Mouse (Mus musculus): ENCODE results near the gene Rexo5. TPM values are rescaled to one million over a fixed set of nuclear protein-coding genes. Genes with fewer than 3 reads are reported as not detected.

Gene Rexo5
- total and polyA plus RNA-seq, 2 experiments from 2014 or later: 3.5 to 4.5 TPM

DNA sequence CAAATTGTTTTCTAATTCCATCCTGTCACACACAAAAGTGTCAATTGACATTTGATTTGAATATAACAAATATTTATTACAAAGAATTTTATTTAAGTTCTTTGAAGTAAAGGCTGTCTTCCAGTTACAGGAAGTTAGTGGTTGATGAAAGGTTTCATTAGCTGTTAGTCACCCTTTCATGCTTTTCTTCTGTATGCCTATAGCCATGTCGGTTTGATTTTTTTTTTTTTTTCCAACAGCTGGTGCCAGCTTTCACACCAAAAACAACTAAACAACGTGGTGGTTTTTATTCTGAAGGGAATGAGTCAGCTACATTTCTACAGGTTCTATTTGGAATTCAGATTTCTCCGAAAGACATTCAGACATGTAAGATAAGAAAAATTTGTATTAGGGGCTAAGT, 7.2 kb downstream of the Rexo5 start:
- DNase-seq (ENCODE audit: low spot score) (no peak), ATAC-seq (ENCODE audit: insufficient read depth, low read depth) (no peak)
- no peaks in the 10 kb centered on the region for H3K4me1 ChIP-seq (ENCODE audit: control insufficient read depth, insufficient read depth)
- H3K27ac ChIP-seq (ENCODE audit: low read depth): no peak overlapping the region
- no peak overlapping the region for H3K4me3 ChIP-seq (ENCODE audit: low read depth, low read length)
- H3K9me3 ChIP-seq (replicated peaks; ENCODE audit: control insufficient read depth, low read length): no peaks in the 10 kb centered on the region
- H3K36me3 ChIP-seq (replicated peaks; ENCODE audit: control insufficient read depth, insufficient read depth, low read length): 0 out of 2 replicates have a peak, but pooled peaks cover 7% of the 10 kb centered on the region
- TF ChIP-seq EP300 (IDR thresholded peaks at IDR 0.05; ENCODE audit: low read depth) (no peak), CTCF (IDR thresholded peaks at IDR 0.05; ENCODE audit: low read depth) (no peak)
- H3K4me2 ChIP-seq (ENCODE audit: low read depth, low read length): no peak overlapping the region
- H3K27me3 ChIP-seq (ENCODE audit: control insufficient read depth, insufficient read depth, low read length): no peaks in the 10 kb centered on the region
- no peak overlapping the region for H3K9ac ChIP-seq (replicated peaks; ENCODE audit: low read depth, low read length)
- 78% methylated on average over 3 of the region's 3 CpGs for WGBS

DNA sequence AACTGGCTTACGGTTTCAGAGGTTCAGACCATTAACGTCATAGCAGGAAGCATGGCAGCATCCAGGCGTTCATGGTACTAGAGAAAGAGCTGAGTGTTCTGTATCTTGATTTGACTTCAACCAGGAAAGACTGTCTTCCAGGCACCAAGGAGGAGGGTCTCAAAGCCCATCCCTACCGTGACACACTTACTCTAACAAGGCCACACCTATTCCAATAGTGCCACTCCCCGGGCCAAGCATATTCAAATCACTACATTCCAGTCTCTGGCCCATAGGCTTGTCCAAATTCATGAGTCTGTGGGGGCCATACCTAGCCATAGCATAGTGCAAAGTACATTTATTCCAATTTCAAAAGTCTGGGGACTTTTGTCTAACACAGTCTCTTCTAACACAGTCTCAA, 13.6 kb downstream of the Rexo5 start:
- DNase-seq (ENCODE audit: low spot score): no peak
- Histone ChIP-seq H3K4me3 (ENCODE audit: low read depth, low read length) (no peak overlapping the region), H3K36me3 (replicated peaks; ENCODE audit: control insufficient read depth, insufficient read depth, low read length) (peaks cover 17% of the 10 kb centered on the region; the same call in 1 of the 2 replicates), H3K9me3 (replicated peaks; ENCODE audit: control insufficient read depth, low read length) (no peaks in the 10 kb centered on the region), H3K4me1 (ENCODE audit: control insufficient read depth, insufficient read depth) (no peaks in the 10 kb centered on the region), H3K9ac (replicated peaks; ENCODE audit: low read depth, low read length) (no peak overlapping the region), H3K4me2 (ENCODE audit: low read depth, low read length) (no peak overlapping the region), H3K27me3 (ENCODE audit: control insufficient read depth, insufficient read depth, low read length) (no peaks in the 10 kb centered on the region), H3K27ac (ENCODE audit: low read depth) (no peak overlapping the region)
- no peak for ATAC-seq (ENCODE audit: insufficient read depth, low read depth)
- 91% methylated on average over 5 of the region's 5 CpGs for whole genome bisulfite sequencing
- TF ChIP-seq EP300 (IDR thresholded peaks at IDR 0.05; ENCODE audit: low read depth) (no peak), CTCF (IDR thresholded peaks at IDR 0.05; ENCODE audit: low read depth) (no peak)

DNA sequence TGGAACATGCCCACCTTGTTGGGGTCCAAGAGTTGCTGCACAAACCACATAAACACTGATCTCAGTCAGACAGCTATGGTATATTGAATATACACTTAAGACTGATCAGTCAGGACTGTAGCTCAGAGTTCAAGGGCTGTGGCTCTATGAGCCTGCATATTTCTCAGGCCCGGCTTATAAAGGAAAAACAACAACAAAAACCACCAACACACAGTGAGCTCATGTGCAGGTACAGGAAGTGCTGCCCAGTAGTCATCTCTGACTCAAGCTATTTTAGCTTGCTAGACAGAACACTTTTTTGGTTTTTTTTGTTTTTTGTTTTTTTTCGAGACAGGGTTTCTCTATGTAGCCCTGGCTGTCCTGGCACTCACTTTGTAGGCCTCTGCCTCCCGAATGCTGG, 14.9 kb downstream of the Rexo5 start:
- Histone ChIP-seq H3K4me1 (ENCODE audit: control insufficient read depth, insufficient read depth) (no peaks in the 10 kb centered on the region), H3K36me3 (replicated peaks; ENCODE audit: control insufficient read depth, insufficient read depth, low read length) (peaks cover 20% of the 10 kb centered on the region; the same call in 1 of the 2 replicates), H3K4me3 (ENCODE audit: low read depth, low read length) (no peak overlapping the region), H3K9me3 (replicated peaks; ENCODE audit: control insufficient read depth, low read length) (no peaks in the 10 kb centered on the region), H3K9ac (replicated peaks; ENCODE audit: low read depth, low read length) (no peak overlapping the region), H3K27me3 (ENCODE audit: control insufficient read depth, insufficient read depth, low read length) (no peaks in the 10 kb centered on the region), H3K4me2 (ENCODE audit: low read depth, low read length) (no peak overlapping the region), H3K27ac (ENCODE audit: low read depth) (no peak overlapping the region)
- TF ChIP-seq CTCF (IDR thresholded peaks at IDR 0.05; ENCODE audit: low read depth) (no peak), EP300 (IDR thresholded peaks at IDR 0.05; ENCODE audit: low read depth) (no peak)
- DNase-seq (ENCODE audit: low spot score): no peak
- WGBS: 86% methylated on average over 3 of the region's 3 CpGs
- ATAC-seq (ENCODE audit: insufficient read depth, low read depth): no peak

DNA sequence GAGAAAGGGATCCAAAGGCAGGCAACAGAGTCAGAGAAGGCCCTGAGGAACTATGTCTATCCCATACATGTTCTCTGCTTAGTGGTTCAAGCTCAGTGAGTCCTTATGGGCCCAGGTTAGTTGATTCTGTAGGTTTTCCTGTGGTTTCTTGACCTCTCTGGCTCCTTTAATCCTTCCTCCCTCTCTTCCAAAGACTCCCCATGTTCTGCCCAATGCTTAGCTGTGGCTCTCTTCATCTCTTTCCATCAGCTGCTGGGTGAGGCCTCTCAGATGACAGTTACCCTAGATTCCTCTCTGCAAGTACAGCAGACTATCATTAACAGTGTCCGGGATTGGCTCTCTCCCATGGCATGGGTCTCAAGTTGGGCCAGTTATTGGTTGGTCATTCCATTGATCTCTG, 41.6 kb downstream of the Rexo5 start:
- no peak overlapping the region for H3K4me3 ChIP-seq (ENCODE audit: low read depth, low read length)
- no peaks in the 10 kb centered on the region for H3K9me3 ChIP-seq (replicated peaks; ENCODE audit: control insufficient read depth, low read length)

DNA sequence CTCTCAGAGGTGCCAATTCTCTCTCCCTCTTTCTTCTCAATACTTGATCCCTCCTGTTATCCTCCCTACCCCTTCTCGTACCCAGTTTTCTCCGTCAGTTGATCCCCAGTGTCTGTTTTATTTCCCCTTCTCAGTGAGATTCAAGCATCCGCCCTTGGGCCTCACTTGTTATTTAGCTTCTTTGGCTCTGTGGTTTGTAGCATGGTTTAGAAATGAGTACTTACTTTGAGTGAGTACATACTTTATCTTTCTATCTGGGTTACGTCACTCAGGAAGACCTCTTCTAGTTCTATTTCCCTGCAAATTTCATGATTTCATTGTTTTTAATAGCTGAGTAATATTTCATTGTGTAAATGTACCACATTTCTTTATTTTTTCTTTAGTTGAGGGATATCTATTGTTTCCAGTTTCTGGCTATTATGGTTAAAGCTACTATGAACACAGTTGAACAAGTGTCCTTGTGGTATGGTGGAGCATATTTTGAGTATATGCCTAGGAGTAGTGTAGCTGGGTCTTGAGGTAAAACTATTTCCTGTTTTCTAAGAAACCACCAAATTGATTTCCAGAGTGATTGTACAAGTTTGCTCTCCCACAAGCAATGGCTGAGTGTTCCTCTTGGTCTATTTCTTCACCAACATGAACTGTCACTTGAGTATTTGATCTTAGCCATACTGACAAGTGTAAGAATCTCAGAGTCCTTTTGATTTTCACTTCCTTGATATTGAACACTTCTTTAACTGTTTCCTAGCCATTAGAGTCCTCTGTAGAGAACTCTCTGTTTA, 42.4 kb downstream of the Rexo5 start:
- 91% methylated on average over 4 of the region's 4 CpGs for WGBS
- Histone ChIP-seq H3K27me3 (ENCODE audit: control insufficient read depth, insufficient read depth, low read length) (no peaks in the 10 kb centered on the region), H3K4me3 (ENCODE audit: low read depth, low read length) (no peak overlapping the region), H3K27ac (ENCODE audit: low read depth) (no peak overlapping the region), H3K4me2 (ENCODE audit: low read depth, low read length) (no peak overlapping the region), H3K9ac (replicated peaks; ENCODE audit: low read depth, low read length) (no peak overlapping the region), H3K36me3 (replicated peaks; ENCODE audit: control insufficient read depth, insufficient read depth, low read length) (0 out of 2 replicates have a peak, but pooled peaks cover 4% of the 10 kb centered on the region), H3K4me1 (ENCODE audit: control insufficient read depth, insufficient read depth) (no peaks in the 10 kb centered on the region), H3K9me3 (replicated peaks; ENCODE audit: control insufficient read depth, low read length) (no peaks in the 10 kb centered on the region)
- ATAC-seq (ENCODE audit: insufficient read depth, low read depth) (no peak), DNase-seq (ENCODE audit: low spot score) (no peak)
- TF ChIP-seq CTCF (IDR thresholded peaks at IDR 0.05; ENCODE audit: low read depth) (no peak), EP300 (IDR thresholded peaks at IDR 0.05; ENCODE audit: low read depth) (no peak)

More for the DNA sequence above, 41.6 kb downstream of the Rexo5 start:
- H3K27me3 ChIP-seq (ENCODE audit: control insufficient read depth, insufficient read depth, low read length): no peaks in the 10 kb centered on the region
- H3K27ac ChIP-seq (ENCODE audit: low read depth): no peak overlapping the region
- H3K36me3 ChIP-seq (replicated peaks; ENCODE audit: control insufficient read depth, insufficient read depth, low read length): 0 out of 2 replicates have a peak, but pooled peaks cover 4% of the 10 kb centered on the region
- no peak for TF ChIP-seq CTCF (IDR thresholded peaks at IDR 0.05; ENCODE audit: low read depth)
- no peak for TF ChIP-seq EP300 (IDR thresholded peaks at IDR 0.05; ENCODE audit: low read depth)
- H3K9ac ChIP-seq (replicated peaks; ENCODE audit: low read depth, low read length): no peak overlapping the region
- no peak overlapping the region for H3K4me2 ChIP-seq (ENCODE audit: low read depth, low read length)
- H3K4me1 ChIP-seq (ENCODE audit: control insufficient read depth, insufficient read depth): no peaks in the 10 kb centered on the region
- ATAC-seq (ENCODE audit: insufficient read depth, low read depth) (no peak), DNase-seq (ENCODE audit: low spot score) (no peak)
- 88% methylated on average over 1 of the region's 1 CpGs for WGBS

Data from heart, postnatal 0 days (tissue).